Mouse (Mus musculus) lung, postnatal 0 days (tissue): ENCODE measurements around the gene Tns3.

Experiments used
- CTCF ChIP-seq: IDR thresholded peaks from 2 replicates; pipeline ENCODE4 v1.5.1; 2016; ENCODE audit warnings: antibody characterized with exemption, mild to moderate bottlenecking
- EP300 ChIP-seq: IDR thresholded peaks from 2 replicates; pipeline ENCODE4 v1.6.1; 2016; ENCODE audit warnings: antibody characterized with exemption, mild to moderate bottlenecking, control low read depth

GRCm38 (mm10) chr11:8662706-8663429, 1.5 kb downstream of the Tns3 start:
- TF ChIP-seq CTCF (no peak), EP300 (no peak)
